In the genomic region with DNA sequence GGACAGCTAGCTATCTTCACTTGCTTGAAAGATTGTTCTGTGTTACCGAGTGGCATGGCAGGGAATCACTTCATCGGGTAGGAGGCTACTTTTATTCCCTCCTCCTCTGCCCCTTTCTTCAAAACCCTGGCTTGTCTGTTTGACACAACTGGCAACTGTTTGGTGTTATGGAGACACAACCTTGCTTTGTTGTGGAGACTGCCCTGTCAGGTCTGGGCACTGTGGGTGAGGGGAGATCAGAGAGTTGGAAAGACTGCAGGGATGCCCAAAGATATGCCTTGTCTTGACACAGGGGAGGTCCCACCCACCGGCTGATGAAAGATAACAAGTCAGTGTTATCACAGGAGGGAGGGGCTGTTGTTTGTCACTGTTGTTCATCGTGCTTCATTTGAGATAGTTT, we compare ENCODE assay signal across 24 mouse cellular contexts. TPM values are rescaled to one million over a fixed set of nuclear protein-coding genes. Genes with fewer than 3 reads are reported as not detected.
DNase-seq lines count a peak whose midpoint lies in the region; ATAC-seq lines count a peak whose summit lies in the region.
"Had no signal": no experiment of that assay in that cellular context is flagged by ENCODE, and none has a peak within 500 bp of the region (broad histone marks: within the 10 kb centered on the region; RNA-seq: fewer than 3 reads in every experiment).

No protein-coding gene starts in this region.

- no peak overlapping the region for H3K4me2 ChIP-seq in forebrain, embryonic 14.5 days (ENCODE audit: low read length)
- H3K4me2 ChIP-seq: embryonic facial prominence, embryonic 12.5 days; forebrain, embryonic 12.5 days; forebrain, embryonic 15.5 days had no signal

- no peaks in the 10 kb centered on the region for H3K27me3 ChIP-seq in forebrain, embryonic 14.5 days (replicated peaks; ENCODE audit: control insufficient read depth, insufficient read depth, low read length)
- H3K27me3 ChIP-seq: embryonic facial prominence, embryonic 12.5 days; forebrain, embryonic 15.5 days; Patski had no signal

- DNase-seq in CD4-positive, CD25-positive, alpha-beta regulatory T cell, adult 2 months (ENCODE audit: low read depth, low spot score) = peak; percentile 10
- peak; percentile 18 for DNase-seq in retina, postnatal 1 day
- DNase-seq in retina, embryonic 14.5 days (ENCODE audit: low spot score) = no peak
- peak; percentile 7 for DNase-seq in CD4-positive helper T cell, adult 2 months (ENCODE audit: low read depth, low spot score)
- peak; percentile 47 for DNase-seq in induced T-regulatory cell, adult 2 months (ENCODE audit: low read depth)
- DNase-seq in forebrain, embryonic 14.5 days (ENCODE audit: low spot score) = no peak
- DNase-seq: adrenal gland, adult 8-10 months; adrenal gland, postnatal 14 days; adrenal gland, postnatal 36 days; B cell, adult 2 months; cerebellum, adult 11-12 months; cerebellum, adult 2 months; cerebellum, adult 9-10 months; cerebellum, postnatal 10 days; cerebellum, postnatal 25 days; forebrain, postnatal 0 days had no signal

- no peak overlapping the region for H3K27ac ChIP-seq in forebrain, embryonic 14.5 days (ENCODE audit: low read depth, low read length)
- H3K27ac ChIP-seq: embryonic facial prominence, embryonic 10.5 days; embryonic facial prominence, embryonic 12.5 days; forebrain, embryonic 12.5 days; forebrain, embryonic 15.5 days had no signal

- 71% methylated on average over 4 of the region's 4 CpGs for WGBS in forebrain, embryonic 14.5 days

- no peak overlapping the region for H3K4me3 ChIP-seq in forebrain, embryonic 14.5 days (ENCODE audit: low read depth, low read length)
- H3K4me3 ChIP-seq: embryonic facial prominence, embryonic 10.5 days; embryonic facial prominence, embryonic 12.5 days; forebrain, embryonic 12.5 days; forebrain, embryonic 15.5 days had no signal

- H3K9ac ChIP-seq in forebrain, embryonic 14.5 days (ENCODE audit: low read length) = no peak overlapping the region
- H3K9ac ChIP-seq: embryonic facial prominence, embryonic 12.5 days; forebrain, embryonic 12.5 days; forebrain, embryonic 15.5 days; forebrain, postnatal 0 days had no signal

- ATAC-seq in CD4-positive, CD25-positive, alpha-beta regulatory T cell, adult 4 months = no peak
- no peak for ATAC-seq in forebrain, embryonic 14.5 days
- ATAC-seq: activated CD4-positive, CD25-positive, alpha-beta regulatory T cell, adult 4 months; forebrain, embryonic 15.5 days; forebrain, postnatal 0 days; Patski had no signal

- no peaks in the 10 kb centered on the region for H3K36me3 ChIP-seq in forebrain, embryonic 14.5 days (ENCODE audit: control insufficient read depth, insufficient read depth, low read length)
- H3K36me3 ChIP-seq: embryonic facial prominence, embryonic 10.5 days; embryonic facial prominence, embryonic 12.5 days; forebrain, embryonic 12.5 days; forebrain, embryonic 15.5 days; G1E had no signal

- no peaks in the 10 kb centered on the region for H3K9me3 ChIP-seq in forebrain, embryonic 14.5 days (replicated peaks; ENCODE audit: control insufficient read depth, low read length)
- H3K9me3 ChIP-seq: embryonic facial prominence, embryonic 10.5 days; embryonic facial prominence, embryonic 12.5 days; forebrain, embryonic 12.5 days; forebrain, embryonic 15.5 days had no signal

- H3K4me1 ChIP-seq in forebrain, embryonic 14.5 days (ENCODE audit: control insufficient read depth, insufficient read depth, low read length) = 0 out of 2 replicates have a peak, but pooled peaks cover 3% of the 10 kb centered on the region

RNA-seq across cellular contexts. Expression of a gene that starts 3.0 kb away (rescaled TPM):
- polyA plus RNA-seq in CD4-positive, CD25-positive, alpha-beta regulatory T cell, adult 4 months (2017; shearing (Covaris generic)) = 1 to 10 TPM in 1 of 2 experiments, under 1 TPM in 1; 0.90 to 1.1 TPM
- polyA plus RNA-seq in forebrain, embryonic 14.5 days (2014; fragmentation: Nextera tagmentation; extraction: Ambion mirVana) = 3.1 and 5.2 TPM in 2 replicates
- polyA plus RNA-seq: G1E had no signal

Comparison
In these comparisons a context has a peak if more than half of its experiments do, and no peak if none do; other contexts are left out.
1. DNase-seq: peak in CD4-positive, CD25-positive, alpha-beta regulatory T cell, adult 2 months (single experiment), retina, postnatal 1 day (single experiment), CD4-positive helper T cell, adult 2 months (single experiment) and induced T-regulatory cell, adult 2 months (single experiment); none in retina, embryonic 14.5 days (single experiment) and forebrain, embryonic 14.5 days (single experiment).